Mouse (Mus musculus) heart, embryonic 11.5 days (tissue): ENCODE measurements around the gene Slc2a4. TPM values are rescaled to one million over a fixed set of nuclear protein-coding genes. Genes with fewer than 3 reads are reported as not detected.

Source experiments
- ATAC-seq: fragments of 200-750 bp; cut with Nextera tagmentation; replicated peaks from 2 replicates; pipeline ENCODE4 v1.8.0; 2017; ENCODE audit warnings: moderate library complexity; ENCODE audit not compliant: insufficient number of reproducible peaks, low FRiP score, low TSS enrichment
- H3K27ac ChIP-seq: fragments of 300-500 bp; sonication (generic); 2 replicates; pipeline ENCODE4 v1.5.1; 2014; ENCODE audit warnings: mild to moderate bottlenecking, low read depth, low read length
- H3K27me3 ChIP-seq: fragments of 300-500 bp; sonication (generic); 2 replicates; pipeline ENCODE4 v1.6.1; 2014; ENCODE audit warnings: mild to moderate bottlenecking, low read length, mixed read lengths; ENCODE audit not compliant: control insufficient read depth, insufficient read depth
- H3K36me3 ChIP-seq: fragments of 300-500 bp; sonication (generic); 2 replicates; pipeline ENCODE4 v1.6.1; 2014; ENCODE audit warnings: mild to moderate bottlenecking, low read length, moderate library complexity, mixed read lengths; ENCODE audit not compliant: control insufficient read depth, insufficient read depth
- H3K4me1 ChIP-seq: fragments of 300-500 bp; sonication (generic); 2 replicates; pipeline ENCODE4 v1.6.1; 2014; ENCODE audit warnings: low read length; ENCODE audit not compliant: control insufficient read depth, insufficient read depth
- H3K4me2 ChIP-seq: fragments of 300-500 bp; sonication (generic); 2 replicates; pipeline ENCODE4 v1.6.1; 2014; ENCODE audit warnings: mild to moderate bottlenecking, moderate library complexity
- H3K4me3 ChIP-seq: fragments of 300-500 bp; sonication (generic); 2 replicates; pipeline ENCODE4 v1.5.1; 2014; ENCODE audit warnings: low read depth, low read length
- H3K9ac ChIP-seq: fragments of 300-500 bp; sonication (generic); 2 replicates; pipeline ENCODE4 v1.6.1; 2014; ENCODE audit warnings: mild to moderate bottlenecking, low read depth, low read length, moderate library complexity
- H3K9me3 ChIP-seq: fragments of 300-500 bp; sonication (generic); replicated peaks from 2 replicates; pipeline ENCODE4 v1.6.1; 2016; ENCODE audit warnings: low read length; ENCODE audit not compliant: control insufficient read depth
- WGBS: fragments of 180-500 bp; shearing (Covaris S2); extraction: QIAGEN DNeasy Blood & Tissue Kit; methylation state at CpG from one replicate; pipeline ENCODE4 v1.1.7; 2014; ENCODE audit not compliant: insufficient replicate concordance; 5-methylcytosine and 5-hydroxymethylcytosine counted together
- microRNA-seq: library from miRNA; unstranded; fragments of <30 nt; microRNA quantifications from one replicate; pipeline ENCODE4, GENCODE M21; 2016; ENCODE audit warnings: borderline number of aligned reads
- polyA plus RNA-seq: library from polyadenylated mRNA; unstranded; fragments of >200 nt; fragmentation: Nextera tagmentation; extraction: Ambion mirVana; gene quantifications from 2 replicates; pipeline ENCODE4 v1.2.1, GENCODE M21; 2014

Slc2a4 gene
- polyA plus RNA-seq, 1 experiment from 2014 or later = 22.0 TPM

GRCm38 (mm10) chr11:69900471-69901405 lies 47.2 kb downstream of the Slc2a4 start, which contains the start of the genes 2810408A11Rik and Neurl4:
Gene 2810408A11Rik (minus strand): TSS chr11:69900987.
Gene Neurl4 (plus strand): TSS chr11:69901072.
- WGBS = under 1% methylated on average over 38 of the region's 38 CpGs
- ATAC-seq = peak; percentile 94
- H3K36me3 ChIP-seq = peaks cover 13% of the 10 kb centered on the region

GRCm38 (mm10) chr11:69899870-69900269 lies 48.1 kb downstream of the Slc2a4 start:
- no peak for ATAC-seq
- peak overlapping the region; percentile 93 for H3K4me2 ChIP-seq
- H3K9ac ChIP-seq = peak overlapping the region; percentile 88
- H3K4me3 ChIP-seq = peak overlapping the region; percentile 96; the same call in 1 of the 2 replicates
- 26% methylated on average over 4 of the region's 4 CpGs for WGBS
- H3K27me3 ChIP-seq = no peaks in the 10 kb centered on the region
- H3K36me3 ChIP-seq = peaks cover 10% of the 10 kb centered on the region
- H3K4me1 ChIP-seq = peaks cover 27% of the 10 kb centered on the region
- H3K9me3 ChIP-seq = no peaks in the 10 kb centered on the region
- H3K27ac ChIP-seq = no peak overlapping the region

More at GRCm38 (mm10) chr11:69900471-69901405, 47.2 kb downstream of the Slc2a4 start, which contains the start of the genes 2810408A11Rik and Neurl4:
- Histone ChIP-seq H3K27me3 (no peaks in the 10 kb centered on the region), H3K4me3 (peak within 1 kb of the TSS; percentile 96), H3K4me1 (peaks cover 27% of the 10 kb centered on the region), H3K4me2 (peak within 1 kb of the TSS; percentile 93), H3K9me3 (no peaks in the 10 kb centered on the region), H3K27ac (peak within 1 kb of the TSS; percentile 99), H3K9ac (peak within 1 kb of the TSS; percentile 88)

- no peaks in the 10 kb centered on the region for H3K36me3 ChIP-seq
- H3K4me2 ChIP-seq = no peak within 1 kb of the TSS
- no peaks in the 10 kb centered on the region for H3K27me3 ChIP-seq
- no peak within 1 kb of the TSS for H3K9ac ChIP-seq
- 0 out of 2 replicates have a peak within 1 kb of the TSS, but pooled peaks have one; percentile 2 for H3K27ac ChIP-seq
- WGBS = 68% methylated on average over 4 of the region's 4 CpGs
- peaks cover 31% of the 10 kb centered on the region for H3K4me1 ChIP-seq
- no peaks in the 10 kb centered on the region for H3K9me3 ChIP-seq
- ATAC-seq = no peak
- H3K4me3 ChIP-seq = no peak within 1 kb of the TSS
Observed at GRCm38 (mm10) chr11:69895291-69895690, 52.7 kb downstream of the Slc2a4 start, which contains the start of gene Acap1. Gene Acap1 (minus strand): TSS chr11:69895539.

DNA sequence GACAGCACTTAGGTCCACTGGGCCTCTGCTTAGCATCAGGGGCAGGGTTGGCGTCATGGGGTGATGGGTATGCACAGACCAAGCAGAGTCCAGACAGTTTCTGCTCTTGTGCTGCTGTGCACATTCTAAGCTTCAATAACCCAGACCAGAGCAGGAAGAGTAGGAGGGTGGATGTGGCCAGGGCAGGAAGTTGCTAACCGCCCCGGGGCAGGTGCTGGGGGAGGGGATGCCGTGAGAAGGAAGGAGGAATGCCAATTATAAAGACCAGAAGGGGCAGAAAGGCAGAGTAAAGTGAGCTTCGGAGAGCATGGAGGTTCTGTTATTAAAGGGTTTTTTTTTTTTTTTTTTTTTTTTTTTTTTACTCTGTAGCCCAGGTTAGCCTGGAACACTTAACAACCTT lies 53.3 kb downstream of the Slc2a4 start:
- ATAC-seq = no peak
- no peaks in the 10 kb centered on the region for H3K9me3 ChIP-seq
- 71% methylated on average over 5 of the region's 5 CpGs for WGBS
- peaks cover 34% of the 10 kb centered on the region for H3K4me1 ChIP-seq
- no peaks in the 10 kb centered on the region for H3K27me3 ChIP-seq
- no peak overlapping the region for H3K9ac ChIP-seq
- no peak overlapping the region for H3K4me3 ChIP-seq
- H3K36me3 ChIP-seq = no peaks in the 10 kb centered on the region
- H3K4me2 ChIP-seq = no peak overlapping the region
- H3K27ac ChIP-seq = 0 out of 2 replicates have a peak overlapping the region, but pooled peaks have one; percentile 2

Small RNA genes lying within 50 kb of the gene (microRNA-seq; reads per million reads assigned to microRNA genes)
- gene Gm44349 = not detected

Other genes with a start within 250 kb of the Slc2a4 start
- 29.0 and 36.7 TPM in 2 replicates for gene Polr2a, start 189.6 kb downstream of the Slc2a4 start, polyA plus RNA-seq
- gene Slc35g3, start 186.2 kb downstream of the Slc2a4 start, polyA plus RNA-seq = 0.10 TPM in 1 of 2 replicates, not detected in the other
- gene Zbtb4, start 182.3 kb downstream of the Slc2a4 start, polyA plus RNA-seq = 2.1 and 3.1 TPM in 2 replicates
- gene Chrnb1, start 152.2 kb downstream of the Slc2a4 start, polyA plus RNA-seq = 3.7 and 4.5 TPM in 2 replicates
- 1.5 and 2.5 TPM in 2 replicates for gene Fgf11, start 146.3 kb downstream of the Slc2a4 start, polyA plus RNA-seq
- 1.1 and 1.5 TPM in 2 replicates for gene Tmem102, start 142.6 kb downstream of the Slc2a4 start, polyA plus RNA-seq
- gene Gm39566, start 132.9 kb downstream of the Slc2a4 start, polyA plus RNA-seq = not detected in 2 replicates
- not detected in 2 replicates for gene Spem2, start 129.7 kb downstream of the Slc2a4 start, polyA plus RNA-seq
- gene Spem1, start 126.0 kb downstream of the Slc2a4 start, polyA plus RNA-seq = not detected in 2 replicates
- 3.1 and 3.3 TPM in 2 replicates for gene Nlgn2, start 110.4 kb downstream of the Slc2a4 start, polyA plus RNA-seq
- gene Tmem256, start 109.7 kb downstream of the Slc2a4 start, polyA plus RNA-seq = 321 and 331 TPM in 2 replicates
- 65.9 and 75.2 TPM in 2 replicates for gene Plscr3, start 101.8 kb downstream of the Slc2a4 start, polyA plus RNA-seq
- 0.23 and 0.39 TPM in 2 replicates for gene Tnk1, start 89.5 kb downstream of the Slc2a4 start, polyA plus RNA-seq
- gene Tmem95, start 70.2 kb downstream of the Slc2a4 start, polyA plus RNA-seq = not detected in 2 replicates
- gene Kctd11, start 66.8 kb downstream of the Slc2a4 start, polyA plus RNA-seq = 3.3 and 3.8 TPM in 2 replicates
- gene Acap1, start 52.6 kb downstream of the Slc2a4 start, polyA plus RNA-seq = 7.2 and 8.1 TPM in 2 replicates
- gene 2810408A11Rik, start 47.2 kb downstream of the Slc2a4 start, polyA plus RNA-seq = 5.3 and 5.8 TPM in 2 replicates
- gene Neurl4, start 47.1 kb downstream of the Slc2a4 start, polyA plus RNA-seq = 9.3 and 10.8 TPM in 2 replicates
- 53.2 and 62.2 TPM in 2 replicates for gene Gps2, start 34.3 kb downstream of the Slc2a4 start, polyA plus RNA-seq
- gene Eif5a, start 26.2 kb downstream of the Slc2a4 start, polyA plus RNA-seq = 1,428 and 1,516 TPM in 2 replicates
- 1.5 and 4.3 TPM in 2 replicates for gene Ybx2, start 12.4 kb downstream of the Slc2a4 start, polyA plus RNA-seq
- gene Cldn7, start 16.6 kb upstream of the Slc2a4 start, polyA plus RNA-seq = 2.4 and 3.0 TPM in 2 replicates
- 20.3 and 22.2 TPM in 2 replicates for gene Ctdnep1, start 33.0 kb upstream of the Slc2a4 start, polyA plus RNA-seq
- gene Elp5, start 34.3 kb upstream of the Slc2a4 start, polyA plus RNA-seq = 120 and 130 TPM in 2 replicates
- 481 and 489 TPM in 2 replicates for gene Gabarap, start 43.0 kb upstream of the Slc2a4 start, polyA plus RNA-seq
- gene Phf23, start 47.6 kb upstream of the Slc2a4 start, polyA plus RNA-seq = 27.3 and 29.9 TPM in 2 replicates
- gene Dvl2, start 52.4 kb upstream of the Slc2a4 start, polyA plus RNA-seq = 18.6 and 18.9 TPM in 2 replicates
- 94.1 and 111 TPM in 2 replicates for gene Acadvl, start 67.2 kb upstream of the Slc2a4 start, polyA plus RNA-seq
- gene Dlg4, start 68.8 kb upstream of the Slc2a4 start, polyA plus RNA-seq = 10.2 and 10.4 TPM in 2 replicates
- 0.13 TPM in 1 of 2 replicates, not detected in the other for gene Asgr1, start 105.9 kb upstream of the Slc2a4 start, polyA plus RNA-seq
- gene Asgr2, start 144.5 kb upstream of the Slc2a4 start, polyA plus RNA-seq = 0.57 TPM in 1 of 2 replicates, not detected in the other
- 0.17 and 0.29 TPM in 2 replicates for gene Mgl2, start 182.1 kb upstream of the Slc2a4 start, polyA plus RNA-seq
- not detected in 2 replicates for gene Clec10a, start 208.0 kb upstream of the Slc2a4 start, polyA plus RNA-seq